Mouse (Mus musculus) left cerebral cortex, postnatal 25 days (tissue): Measurements from ENCODE around the gene Ly6f. TPM values are rescaled to one million over a fixed set of nuclear protein-coding genes. Genes with fewer than 3 reads are reported as not detected.

Experiments used
- DNase-seq, 2 experiments: peaks; one replicate each; pipeline ENCODE4 v3.0.0; 2022; ENCODE audit warnings: low spot score in 2 of 2, mixed read lengths in 1 of 2
- intact Hi-C: fragments of 180-260 bp; cut with DNase I; formaldehyde crosslinking; loops from one replicate; pipeline ENCODE4 v1.15.1; 2025
- total RNA-seq, 2 experiments: library from RNA; stranded (reverse); gene quantifications; 2 replicates each; pipeline ENCODE4 v1.2.3; 2021

Ly6f gene
- total RNA-seq, 2 experiments from 2014 or later: not detected

GRCm38 (mm10) chr15:75309946-75310345, 41.7 kb downstream of the Ly6f start:
- DNase-seq: no peak
- intact Hi-C loops: no loop called here

- no peak for DNase-seq
- intact Hi-C loops: no loop called here
Measured at GRCm38 (mm10) chr15:75314421-75314820, 46.2 kb downstream of the Ly6f start.

GRCm38 (mm10) chr15:75317255-75317654, 49.0 kb downstream of the Ly6f start:
- intact Hi-C loops: no loop called here
- no peak for DNase-seq

- DNase-seq: no peak
- intact Hi-C loops: no loop called here
Measured at GRCm38 (mm10) chr15:75318584-75318983, 50.4 kb downstream of the Ly6f start.

- intact Hi-C loops: no loop called here
Measured at GRCm38 (mm10) chr15:75320104-75320503, 51.9 kb downstream of the Ly6f start.

More at GRCm38 (mm10) chr15:75320104-75320503, 51.9 kb downstream of the Ly6f start:
- no peak for DNase-seq

Other genes starting within 250 kb of the Ly6f start
- gene Ly6c1, start 219.6 kb upstream of the Ly6f start, total RNA-seq: 10 to 100 TPM; 67.4 to 78.8 TPM
- gene Ly6c2, start 156.5 kb upstream of the Ly6f start, total RNA-seq: 1 to 10 TPM; 1.6 to 4.6 TPM
- gene Ly6g, start 113.2 kb upstream of the Ly6f start, total RNA-seq: not detected
- gene BC025446, start 52.0 kb upstream of the Ly6f start, total RNA-seq: not detected